Mouse (Mus musculus): ENCODE results near the gene Cd163l1. TPM values are rescaled to one million over a fixed set of nuclear protein-coding genes. Genes with fewer than 3 reads are reported as not detected.

Cd163l1 gene
- total RNA-seq (2017): not detected in 2 replicates

DNA sequence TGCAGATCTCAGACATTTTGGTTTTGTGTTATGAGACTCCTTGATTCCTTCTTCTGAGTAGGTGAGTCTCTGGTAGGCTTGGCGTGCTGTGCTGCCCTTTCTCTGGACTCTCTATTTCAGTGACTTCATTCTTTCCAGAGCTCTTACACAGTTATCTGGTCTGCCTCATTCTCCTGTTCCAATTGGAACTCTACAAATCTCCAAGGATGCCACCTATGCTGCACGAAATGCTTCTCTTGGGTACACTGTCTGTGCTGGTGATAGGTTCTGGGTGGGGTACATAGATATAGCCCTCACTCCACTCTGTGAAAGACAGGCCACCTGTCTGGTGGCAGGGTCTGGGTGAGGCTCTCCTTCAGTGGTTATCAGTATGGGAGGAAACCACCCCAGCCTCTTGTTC, at the start of gene Cd163l1:
Gene Cd163l1 (plus strand): TSS at position 301 of the 400 bp plus-strand sequence.
- no peak for ATAC-seq (replicated peaks; ENCODE audit: low read depth, poor library complexity, severe bottlenecking)

DNA sequence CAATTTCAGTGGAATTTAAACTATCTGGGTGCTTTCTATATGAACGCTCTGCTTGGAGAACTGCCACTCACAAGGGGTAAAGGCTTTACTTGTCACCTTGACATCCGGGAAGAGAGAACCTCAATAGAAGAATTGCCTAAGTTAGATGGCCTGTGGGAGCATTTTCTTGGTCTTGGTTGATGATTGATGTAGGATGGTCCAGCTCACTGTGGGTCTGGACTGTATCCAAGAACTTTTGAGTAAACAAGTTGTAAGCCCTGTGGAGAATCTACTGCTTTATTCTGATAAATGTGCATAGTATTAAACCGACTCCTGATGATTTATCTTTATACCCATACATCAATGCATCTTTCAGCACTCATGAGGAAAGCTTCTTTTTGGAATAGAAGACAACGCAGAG, 48.7 kb upstream of the Cd163l1 start:
- no peak for ATAC-seq (replicated peaks; ENCODE audit: low read depth, poor library complexity, severe bottlenecking)

DNA sequence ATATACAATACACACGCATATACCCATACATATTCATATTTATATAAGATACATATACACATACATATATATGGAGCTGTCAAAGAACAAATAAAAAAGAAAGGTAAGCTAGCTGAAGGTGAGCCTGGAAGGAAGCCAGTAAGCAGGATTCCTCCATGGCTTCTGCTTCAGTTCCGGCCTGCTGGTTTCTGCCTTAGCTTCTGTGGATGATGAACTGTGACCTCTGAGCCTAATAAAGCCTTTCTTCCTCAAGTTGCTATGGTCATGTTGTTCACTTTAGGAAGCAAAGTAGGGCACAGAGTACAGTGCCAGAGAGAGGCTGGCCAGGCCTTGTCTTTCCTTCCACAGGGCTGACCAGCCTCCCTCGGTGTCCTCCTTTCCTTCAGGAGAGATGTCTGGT, 47.2 kb upstream of the Cd163l1 start:
- ATAC-seq (replicated peaks; ENCODE audit: low read depth, poor library complexity, severe bottlenecking): no peak

DNA sequence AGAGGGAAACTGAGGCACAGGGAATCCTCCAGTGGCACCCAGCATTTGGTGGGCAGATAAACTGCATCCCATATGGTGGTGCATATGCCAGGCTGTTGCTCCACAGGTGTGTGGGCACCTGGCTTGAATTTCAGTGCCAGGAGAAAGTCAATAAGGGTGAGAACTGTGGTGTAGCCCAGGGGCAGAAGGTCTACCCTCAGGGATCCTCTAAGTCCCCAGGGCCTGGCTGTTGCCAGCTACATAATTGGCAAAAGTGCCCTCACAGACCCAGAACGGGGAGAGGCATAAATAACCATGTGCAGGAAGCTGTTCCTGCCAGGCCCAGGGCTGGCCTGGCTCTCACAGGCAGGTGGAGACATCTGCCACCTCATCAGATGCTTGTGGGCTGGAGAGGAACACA, 45.1 kb upstream of the Cd163l1 start, which contains the start of gene Olfr523:
Gene Olfr523 (plus strand): TSS at position 282 of the 400 bp plus-strand sequence.
- ATAC-seq (replicated peaks; ENCODE audit: low read depth, poor library complexity, severe bottlenecking): no peak

DNA sequence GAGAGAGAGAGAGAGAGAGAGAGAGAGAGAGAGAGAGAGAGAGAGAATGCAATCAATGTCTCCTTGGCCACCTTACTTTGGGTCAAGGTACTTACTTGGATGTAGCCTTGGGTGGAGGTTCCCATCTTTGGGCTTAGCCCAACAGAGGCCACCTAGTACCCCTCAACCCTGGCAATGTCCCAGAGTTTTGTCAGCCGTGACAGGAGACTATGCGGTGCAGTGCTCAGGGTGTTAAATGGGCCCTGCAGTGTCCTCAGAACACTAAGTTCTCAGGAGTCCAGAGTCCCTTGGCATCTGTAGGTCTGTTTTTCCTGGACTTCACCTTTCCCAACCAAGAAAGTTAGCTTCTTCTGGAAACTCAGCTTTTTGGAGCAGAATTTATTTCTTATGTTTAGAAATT, 38.9 kb upstream of the Cd163l1 start:
- ATAC-seq (replicated peaks; ENCODE audit: low read depth, poor library complexity, severe bottlenecking): no peak

DNA sequence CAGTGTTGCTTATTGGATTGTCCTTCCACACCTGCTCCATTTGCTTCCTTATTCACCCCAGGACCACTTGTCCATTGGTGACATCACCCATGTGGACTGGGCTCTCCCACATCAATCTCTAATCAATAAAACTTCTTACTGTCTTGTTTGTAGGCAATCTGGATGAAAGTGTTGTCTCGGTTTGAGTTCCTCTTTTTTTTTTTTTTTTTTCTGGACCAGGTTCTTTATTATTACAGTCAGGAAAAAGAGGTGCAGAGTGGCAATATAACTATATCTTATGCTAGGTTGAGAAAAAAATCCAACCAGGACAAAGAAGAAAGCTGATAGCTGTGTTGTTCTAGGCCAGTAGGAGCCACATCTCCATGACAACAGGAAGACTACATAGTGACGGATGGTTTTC, 37.4 kb upstream of the Cd163l1 start:
- ATAC-seq (replicated peaks; ENCODE audit: low read depth, poor library complexity, severe bottlenecking): no peak

DNA sequence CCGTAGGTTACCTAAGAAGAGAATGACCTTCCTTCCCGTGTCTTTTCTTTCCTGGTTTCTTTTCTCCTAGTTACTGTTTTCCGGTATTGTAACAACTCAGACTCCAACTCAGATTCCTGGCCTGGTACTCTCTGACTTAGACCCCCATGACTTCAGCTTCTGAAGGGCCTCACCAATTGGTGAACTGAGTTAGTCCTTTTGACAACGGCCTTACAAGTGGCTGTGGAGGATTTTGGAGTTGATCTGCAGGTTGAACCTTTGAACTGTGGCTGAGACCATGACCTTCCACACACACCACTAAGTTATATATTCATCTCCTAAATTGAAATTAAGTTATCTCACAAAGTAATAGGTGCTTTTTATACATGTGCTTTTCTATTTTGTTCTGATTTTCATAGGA, 33.9 kb upstream of the Cd163l1 start:
- ATAC-seq (replicated peaks; ENCODE audit: low read depth, poor library complexity, severe bottlenecking): no peak

DNA sequence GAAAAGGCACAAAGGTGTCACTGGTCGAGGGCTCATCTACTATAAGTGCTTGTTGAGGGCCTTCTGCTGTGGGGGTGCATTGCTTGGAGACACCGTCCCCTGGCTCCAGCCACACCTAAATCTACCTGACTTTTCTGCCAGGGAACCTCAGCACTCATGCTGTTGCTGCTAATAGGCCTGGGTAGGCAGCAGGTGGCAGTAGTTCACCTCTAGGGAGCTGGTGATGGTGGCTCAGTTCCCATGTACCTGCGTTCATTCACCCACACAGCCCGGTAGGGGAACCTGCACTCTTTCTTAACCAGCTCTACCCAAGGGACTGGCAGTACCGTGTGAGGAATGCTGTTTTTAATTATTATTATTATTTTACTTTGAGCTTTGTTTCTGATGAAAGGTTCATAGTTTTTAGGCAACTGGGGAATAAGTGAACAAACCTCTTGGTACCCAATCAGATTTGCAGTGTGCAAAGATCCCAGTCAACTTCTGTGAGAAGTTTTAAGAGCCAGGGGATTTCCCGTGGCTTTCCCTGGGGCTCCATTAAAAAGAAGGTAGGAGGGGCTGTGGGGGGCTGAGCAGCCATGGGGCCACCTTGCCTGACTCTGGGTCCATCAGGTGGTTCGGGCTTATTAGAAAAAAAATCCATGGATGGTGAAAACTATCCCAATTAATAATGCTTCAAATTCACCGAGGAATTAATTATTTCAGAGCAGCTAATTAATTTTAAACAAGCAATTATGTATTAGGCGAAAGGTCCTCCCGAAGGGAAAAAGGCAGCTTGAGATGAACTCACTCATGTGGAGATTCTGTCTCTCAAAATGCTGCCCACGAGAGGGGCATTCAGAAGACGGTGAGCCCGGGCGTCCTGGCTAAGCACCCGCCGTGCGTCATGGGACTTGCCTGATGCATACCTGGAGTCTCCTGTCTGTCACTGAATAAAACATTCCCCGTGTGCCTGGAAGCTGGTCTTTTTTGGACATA, 31.1 kb upstream of the Cd163l1 start:
- peak; percentile 59; the same call in 1 of the 2 replicates for ATAC-seq (replicated peaks; ENCODE audit: low read depth, poor library complexity, severe bottlenecking)

DNA sequence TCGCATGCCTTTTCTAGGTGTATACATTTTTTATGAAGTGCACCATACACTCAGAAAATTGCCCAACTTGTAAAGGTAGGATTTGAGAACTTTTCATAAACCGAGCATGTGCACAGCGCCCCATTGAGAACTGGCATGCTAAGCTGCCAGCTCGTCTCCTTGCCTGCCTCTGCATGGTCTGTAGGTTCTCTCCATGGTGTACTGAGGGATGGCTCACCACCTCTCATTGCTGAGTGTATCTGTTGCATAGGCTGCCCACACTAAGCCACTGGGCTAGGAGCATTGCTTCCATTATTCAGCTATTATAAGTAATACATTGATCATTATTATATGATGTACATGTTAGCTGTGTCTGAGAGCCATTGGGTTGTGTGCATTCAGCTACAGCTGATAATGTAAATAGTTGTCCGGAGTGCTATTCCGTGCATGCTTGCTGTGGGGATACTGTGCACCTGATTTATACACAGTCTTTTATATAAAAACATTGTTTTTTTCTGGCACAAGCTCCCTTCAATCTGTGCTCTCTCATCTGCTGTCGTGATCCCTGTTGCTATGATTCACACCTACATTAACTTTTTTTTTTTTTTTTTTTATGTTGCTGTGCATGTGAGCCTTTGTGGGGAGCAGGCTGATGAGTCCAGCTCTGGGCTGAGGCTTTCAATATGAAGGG, 30.2 kb upstream of the Cd163l1 start:
- no peak for ATAC-seq (replicated peaks; ENCODE audit: low read depth, poor library complexity, severe bottlenecking)

DNA sequence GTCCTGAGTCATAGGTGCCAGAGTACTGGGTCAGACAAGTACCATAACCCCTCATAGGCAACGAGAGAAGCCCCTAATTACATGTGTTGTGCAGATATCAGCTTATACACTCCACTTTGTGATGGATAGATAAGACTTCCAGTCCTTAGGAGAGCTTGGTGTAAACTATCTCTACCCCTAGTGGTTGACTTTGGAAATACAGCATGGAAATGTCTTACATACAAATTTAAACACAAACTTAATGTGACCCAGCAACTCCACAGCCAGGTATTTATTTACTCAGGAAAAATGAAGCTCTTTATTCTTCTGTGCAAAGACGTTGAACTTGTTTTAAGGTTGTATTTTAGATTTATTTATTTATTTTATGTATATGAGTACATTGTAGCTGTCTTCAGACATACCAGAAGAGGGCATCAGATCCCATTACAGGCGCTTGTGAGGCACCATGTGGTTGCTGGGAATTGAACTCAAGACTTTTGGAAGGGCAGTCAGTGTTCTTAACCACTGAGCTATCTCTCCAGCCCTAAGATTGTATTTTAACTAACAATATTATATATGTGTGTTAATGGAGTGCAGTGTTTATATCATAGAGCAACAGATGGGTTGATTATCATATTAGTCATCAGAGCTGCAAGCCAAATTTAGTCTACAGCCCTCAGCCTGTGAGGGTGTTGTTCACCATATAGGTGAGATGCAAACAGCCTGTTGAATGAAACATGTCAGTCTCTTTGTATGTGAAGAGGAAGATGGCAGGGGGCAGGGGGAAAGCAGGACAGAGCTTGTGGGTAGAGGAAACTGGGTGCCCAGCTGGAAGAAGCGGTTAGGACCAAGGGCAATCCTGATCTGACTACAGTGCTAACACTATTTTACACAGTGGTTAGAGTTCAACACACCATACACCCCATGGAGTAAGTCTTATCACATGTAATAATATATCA, 29.4 kb upstream of the Cd163l1 start:
- ATAC-seq (replicated peaks; ENCODE audit: low read depth, poor library complexity, severe bottlenecking): peak; percentile 71

DNA sequence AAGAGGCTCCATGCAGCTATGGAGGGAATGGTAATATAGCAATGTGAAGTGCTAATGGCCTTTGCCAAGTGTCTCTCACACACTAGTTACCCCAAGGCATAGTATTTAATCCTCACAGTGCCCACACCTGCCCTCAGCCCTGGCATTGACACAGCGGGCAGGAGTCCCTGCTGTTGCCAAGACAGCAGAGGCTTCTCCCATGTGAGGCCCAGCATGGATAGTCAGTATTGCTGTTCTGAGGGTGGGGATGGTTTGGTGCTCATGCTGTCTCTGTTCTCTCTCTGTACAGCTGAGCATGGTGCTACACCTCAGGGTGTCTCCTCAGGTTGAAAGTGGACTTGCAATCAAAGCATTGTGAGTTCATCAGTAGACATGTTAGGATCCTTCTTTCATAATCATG, 27.6 kb upstream of the Cd163l1 start:
- ATAC-seq (replicated peaks; ENCODE audit: low read depth, poor library complexity, severe bottlenecking): no peak

DNA sequence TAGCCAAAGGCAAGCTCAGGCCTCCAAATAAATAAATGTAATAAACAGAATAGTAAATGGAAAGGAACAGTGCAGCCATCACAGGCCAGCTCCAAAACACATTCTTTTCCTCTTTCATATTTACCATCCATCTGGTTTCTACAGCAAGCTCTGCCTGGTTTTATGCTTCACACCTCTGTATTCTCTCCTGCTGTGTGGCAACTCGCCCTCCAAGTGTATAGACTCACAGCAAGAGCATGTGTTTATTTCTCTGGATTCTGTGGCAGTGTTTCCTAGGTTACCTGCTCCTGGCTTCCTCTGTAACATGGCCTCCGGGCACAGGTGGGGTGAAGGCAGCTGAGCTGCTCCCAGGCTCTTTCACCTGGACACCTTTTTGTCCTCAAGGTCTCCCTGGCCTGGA, 25.6 kb upstream of the Cd163l1 start:
- ATAC-seq (replicated peaks; ENCODE audit: low read depth, poor library complexity, severe bottlenecking): no peak

DNA sequence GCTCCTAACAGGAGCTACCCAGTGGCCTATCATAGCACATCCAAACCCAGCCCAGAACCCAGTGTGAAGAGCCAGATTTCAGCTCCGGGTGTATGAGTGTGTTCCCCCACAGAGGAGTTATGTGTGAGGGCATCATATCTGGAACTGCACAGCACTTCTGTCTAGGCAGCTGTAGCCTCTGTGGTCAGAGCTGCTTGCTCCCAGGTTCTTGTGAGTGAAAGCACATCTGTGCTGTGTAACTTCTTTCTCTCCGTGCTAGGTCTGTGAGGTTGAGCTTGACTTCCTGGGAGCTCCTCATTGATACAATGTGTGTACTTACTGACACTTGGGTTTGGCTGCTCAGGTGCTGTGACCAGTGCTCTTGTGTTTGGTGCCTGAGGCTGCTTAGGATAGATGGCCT, 25.2 kb upstream of the Cd163l1 start:
- ATAC-seq (replicated peaks; ENCODE audit: low read depth, poor library complexity, severe bottlenecking): no peak

DNA sequence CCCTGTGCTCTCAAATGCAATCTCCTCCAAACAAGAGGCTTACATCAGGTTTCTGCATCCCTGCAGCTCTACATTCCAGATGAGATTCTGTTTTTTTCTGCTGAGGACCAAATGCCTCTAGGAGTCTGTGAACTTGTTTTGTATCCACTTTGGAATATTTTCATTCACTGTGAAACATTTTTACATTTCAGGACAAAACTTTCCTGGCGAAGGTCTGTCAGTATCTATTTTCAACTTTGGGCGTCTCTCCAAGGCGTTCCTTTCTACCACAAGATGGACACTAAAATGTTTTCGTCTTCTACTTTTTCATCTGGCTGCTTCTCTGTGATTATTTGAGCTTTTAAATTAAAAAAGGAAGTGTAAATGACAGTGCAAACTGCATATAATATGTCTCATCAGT, 24.0 kb upstream of the Cd163l1 start:
- ATAC-seq (replicated peaks; ENCODE audit: low read depth, poor library complexity, severe bottlenecking): no peak

DNA sequence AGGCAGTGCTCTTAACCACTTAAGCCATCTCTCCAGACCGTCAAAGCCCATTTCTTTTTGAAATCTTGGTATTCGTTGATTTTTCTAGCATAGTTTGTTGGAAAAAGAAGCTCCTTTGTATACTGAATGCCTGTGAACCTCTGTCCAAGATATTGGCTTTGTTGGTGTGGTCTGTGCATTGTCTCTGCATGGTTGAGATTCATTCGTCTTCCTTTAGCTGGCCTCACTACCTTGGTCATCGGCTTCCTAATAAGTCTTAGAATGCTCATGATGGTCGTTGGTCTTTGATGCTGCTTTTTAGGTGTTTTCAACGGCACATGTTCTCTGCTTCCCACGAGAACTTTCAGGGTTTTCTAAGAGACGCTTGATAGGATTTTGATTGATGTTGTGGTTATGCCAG, 22.1 kb upstream of the Cd163l1 start:
- no peak for ATAC-seq (replicated peaks; ENCODE audit: low read depth, poor library complexity, severe bottlenecking)

DNA sequence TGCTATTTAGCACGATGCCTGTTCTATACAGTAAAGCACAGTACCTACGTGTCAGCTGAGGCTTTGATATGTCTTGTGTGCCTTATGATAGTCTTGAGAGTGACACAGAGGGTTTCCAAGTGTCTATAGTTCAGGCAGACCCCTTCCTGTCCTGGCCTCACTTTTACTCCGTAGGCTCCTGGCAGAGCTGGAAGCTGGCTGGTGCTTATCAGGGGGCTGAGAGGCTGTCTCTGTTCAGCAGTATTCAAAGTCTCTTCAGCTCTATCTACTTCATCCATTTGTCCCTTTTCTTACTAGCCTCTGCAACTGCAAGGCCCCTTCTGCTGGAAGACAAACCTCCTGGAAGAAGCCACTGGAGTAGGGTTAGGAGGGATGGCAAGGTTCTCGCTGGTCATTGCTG, 17.0 kb upstream of the Cd163l1 start:
- ATAC-seq (replicated peaks; ENCODE audit: low read depth, poor library complexity, severe bottlenecking): no peak

DNA sequence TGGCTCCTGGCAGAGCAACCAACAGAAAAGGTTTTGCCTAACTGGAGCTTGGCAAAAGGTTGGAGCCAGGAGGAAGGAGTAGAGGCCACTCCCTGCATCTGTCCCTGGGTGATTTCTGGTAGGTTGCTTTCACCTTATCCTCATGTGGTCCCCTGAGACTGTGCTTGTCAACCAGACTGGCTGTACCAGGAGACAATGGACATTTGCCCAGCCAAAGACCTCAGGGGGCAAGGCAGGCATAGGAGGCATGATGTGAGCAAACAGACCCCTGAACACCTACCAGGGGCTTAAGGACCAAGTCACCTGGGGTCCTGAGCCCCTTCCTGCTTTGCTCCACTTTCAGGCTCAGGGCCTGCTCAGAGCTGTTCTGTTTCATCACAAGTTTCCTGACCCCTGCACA, 12.2 kb upstream of the Cd163l1 start, which contains the start of gene Olfr524:
Gene Olfr524 (minus strand): TSS at position 101 of the 400 bp plus-strand sequence.
- no peak for ATAC-seq (replicated peaks; ENCODE audit: low read depth, poor library complexity, severe bottlenecking)

DNA sequence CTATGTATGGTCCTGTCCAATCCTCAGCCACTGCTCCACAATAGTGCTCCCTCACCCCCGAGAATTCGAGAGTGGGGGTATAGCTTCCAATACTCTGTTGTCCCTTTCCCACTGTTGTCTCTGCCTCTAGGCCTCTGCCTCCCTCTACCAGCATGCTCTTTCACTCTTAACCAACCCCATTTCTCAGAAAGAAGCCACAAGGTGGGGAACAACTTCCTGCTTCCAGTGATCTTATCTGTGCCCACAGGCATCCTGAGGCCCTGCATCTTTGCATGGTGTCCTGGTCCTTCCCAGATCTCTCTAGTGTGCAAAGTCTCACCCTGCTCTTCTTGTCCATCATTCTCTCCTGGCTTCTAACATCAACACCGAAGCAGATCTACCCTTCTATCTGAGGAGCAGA, 11.2 kb upstream of the Cd163l1 start:
- ATAC-seq (replicated peaks; ENCODE audit: low read depth, poor library complexity, severe bottlenecking): peak; percentile 46

DNA sequence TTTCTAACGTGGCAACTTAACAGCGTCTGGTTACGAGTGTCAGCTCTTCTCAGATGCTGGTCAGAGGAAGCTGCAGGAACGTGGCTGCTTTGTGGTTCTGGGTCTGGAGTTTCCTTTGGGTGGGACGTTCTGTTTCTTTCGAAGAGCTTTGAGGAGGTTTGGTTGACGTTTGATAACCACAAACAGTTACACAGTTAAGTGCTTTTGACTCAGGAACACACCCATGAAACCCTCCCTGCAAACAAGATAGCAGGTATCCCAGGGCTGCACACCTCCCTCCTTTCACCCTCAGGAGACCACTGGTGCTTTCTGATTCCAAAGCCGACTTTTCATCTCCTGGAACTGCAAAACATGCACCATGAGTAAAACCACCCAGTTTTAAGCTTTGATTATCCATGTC, 9.9 kb upstream of the Cd163l1 start:
- ATAC-seq (replicated peaks; ENCODE audit: low read depth, poor library complexity, severe bottlenecking): peak; percentile 65

DNA sequence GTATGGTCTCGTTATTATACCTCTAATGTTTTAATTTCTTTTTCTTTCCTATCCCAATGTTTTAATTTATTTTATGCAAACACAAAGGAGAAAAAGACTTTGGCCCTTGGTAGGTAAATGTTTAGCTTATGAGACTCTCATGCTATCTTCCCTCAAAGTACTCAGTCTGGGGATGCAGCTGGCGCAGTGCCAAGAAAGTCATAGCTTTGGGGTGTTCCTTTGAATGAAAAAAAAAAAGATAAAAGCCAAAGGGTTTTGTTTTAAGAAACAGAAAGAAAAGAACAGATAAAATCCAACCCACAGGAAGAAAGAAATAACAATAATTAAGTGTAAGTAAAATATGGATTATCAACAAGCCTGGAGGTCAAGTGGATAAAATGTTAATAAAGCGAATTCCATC, 9.4 kb upstream of the Cd163l1 start:
- ATAC-seq (replicated peaks; ENCODE audit: low read depth, poor library complexity, severe bottlenecking): no peak

Data from common myeloid progenitor, adult 5-6 weeks (primary cell).